Mouse (Mus musculus) bone marrow macrophage, adult 2 months (primary cell): ENCODE measurements around the gene Gcn1l1.

Experiments
- CTCF ChIP-seq: IDR thresholded peaks from 2 replicates; pipeline ENCODE4 v1.5.1; 2012; ENCODE audit warnings: low read depth, mild to moderate bottlenecking, low read length, moderate library complexity
- POLR2A ChIP-seq: IDR thresholded peaks from 2 replicates; pipeline ENCODE4 v1.6.1; 2012; ENCODE audit warnings: mild to moderate bottlenecking, low read depth, low read length, borderline replicate concordance

- TF ChIP-seq CTCF (no peak), POLR2A (no peak)
These were observed 84.6 kb downstream of the Gcn1l1 start for GRCm38 (mm10) chr5:115649699-115650098.
